Mouse (Mus musculus) urinary bladder, postnatal 10 days (tissue): ENCODE data around the gene Washc1.
A peak's percentile ranks its signal among the peaks of the same experiment; 100 is the strongest.
"Not testable (repeated sequence)": the region's sequence is repeated elsewhere in the genome, so short reads cannot be mapped to it uniquely, and the experiment has no call there.

Experiments
- DNase-seq: peaks from one replicate; pipeline ENCODE4 v3.0.0; 2022; ENCODE audit warnings: low spot score

Gene Washc1

DNA sequence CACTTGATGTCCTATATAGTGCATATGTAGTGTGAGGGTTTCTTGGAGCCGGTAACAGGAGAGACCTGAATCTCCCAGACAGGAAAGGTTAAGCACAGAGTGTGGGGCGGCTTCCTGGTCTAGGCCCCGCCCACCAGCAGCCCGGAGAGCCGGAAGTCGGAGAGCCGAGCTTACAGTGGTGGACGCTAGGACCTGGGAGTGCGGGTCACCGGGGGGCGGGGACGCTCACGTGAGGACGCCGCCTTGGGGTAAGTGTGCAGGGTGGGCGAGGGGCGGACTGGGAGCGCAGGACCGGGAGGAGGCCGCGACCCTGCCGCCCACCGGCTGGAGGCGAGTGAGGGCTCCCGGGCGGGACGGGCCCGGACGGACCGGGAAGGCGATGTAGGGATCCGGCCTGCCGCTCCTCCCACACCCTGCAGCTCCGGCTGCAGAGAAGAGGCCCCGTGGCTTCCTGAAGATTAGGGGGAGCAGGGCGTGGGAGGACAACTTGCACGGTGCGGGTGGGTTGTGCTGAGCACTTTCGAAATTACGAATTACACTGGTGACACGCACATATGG, at the start of gene Washc1:
Gene Washc1 (plus strand): TSS at position 144 of the 558 bp plus-strand sequence.
- peak; percentile 50 for DNase-seq

DNA sequence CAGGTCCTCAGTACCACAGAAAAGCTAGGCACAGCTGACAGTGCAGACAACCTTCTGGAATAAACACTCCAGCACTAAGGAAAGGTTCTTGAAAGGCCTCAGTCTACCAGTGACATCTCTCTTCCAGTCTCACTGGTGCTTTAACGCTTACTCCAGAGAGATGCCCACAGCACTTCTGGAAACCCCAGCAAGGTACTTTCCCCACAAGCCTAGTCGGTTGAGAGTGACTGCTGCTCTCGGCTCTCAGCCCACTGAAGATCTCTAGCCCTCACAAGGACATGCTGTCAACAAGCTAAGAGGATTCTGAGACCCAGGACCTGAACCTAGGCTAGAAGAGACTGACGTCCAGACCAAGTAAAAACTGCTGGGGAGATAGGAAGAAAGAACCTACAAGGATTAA, 46.2 kb upstream of the Washc1 start:
- DNase-seq = no peak

DNA sequence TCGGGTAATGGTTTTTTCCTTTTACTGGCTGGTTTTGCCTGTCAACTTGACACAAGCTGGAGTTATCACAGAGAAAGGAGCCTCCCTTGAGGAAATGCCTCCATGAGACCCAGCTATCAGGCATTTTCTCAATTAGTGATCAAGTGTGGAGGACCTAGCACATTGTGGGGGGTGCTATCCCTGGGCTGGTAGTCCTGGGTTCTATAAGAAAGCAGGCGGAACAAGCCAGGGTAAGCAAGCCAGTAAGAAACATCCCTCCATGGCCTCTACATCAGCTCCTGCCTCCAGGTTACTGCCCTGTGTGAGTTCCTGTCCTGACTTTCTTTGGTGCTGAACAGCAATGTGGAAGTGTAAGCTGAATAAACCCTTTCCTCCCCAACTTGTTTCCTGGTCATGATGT, 42.3 kb upstream of the Washc1 start:
- DNase-seq = not testable (repeated sequence)

DNA sequence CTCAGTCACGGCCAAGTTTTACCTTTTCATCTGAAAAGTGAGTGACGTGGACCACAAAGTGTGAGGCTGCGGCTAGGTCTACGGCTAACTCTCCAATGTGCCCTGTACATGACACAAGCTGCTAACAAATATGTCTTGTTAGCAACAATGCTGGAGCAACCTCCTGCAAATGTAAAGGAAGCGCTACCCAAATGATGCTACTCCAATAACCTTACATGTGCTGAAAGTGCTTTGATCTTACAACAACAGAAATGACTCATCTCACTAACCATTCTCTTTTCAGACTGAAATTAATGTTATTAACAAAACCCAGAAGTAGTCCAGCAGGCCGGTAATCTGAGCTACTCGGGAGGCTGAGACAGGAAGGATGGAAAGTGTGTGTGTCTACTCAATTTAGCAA, 37.4 kb upstream of the Washc1 start:
- DNase-seq = no peak

DNA sequence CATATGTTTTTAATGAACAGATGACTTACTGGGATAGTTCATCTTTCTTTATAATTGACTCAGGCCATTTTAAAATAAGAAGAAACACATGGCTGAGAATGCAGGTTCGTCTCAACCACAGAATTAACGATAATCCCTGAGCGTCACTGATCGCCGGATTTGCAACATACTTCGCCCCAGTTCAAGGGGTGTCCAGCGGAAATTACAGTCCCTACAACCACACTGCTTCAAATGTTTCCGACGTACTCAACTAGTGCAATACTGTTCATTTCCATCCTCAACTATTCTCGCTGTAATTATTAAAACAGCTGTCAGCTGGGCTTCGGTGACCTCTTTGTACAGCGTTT, 35.5 kb upstream of the Washc1 start:
- DNase-seq = no peak

DNA sequence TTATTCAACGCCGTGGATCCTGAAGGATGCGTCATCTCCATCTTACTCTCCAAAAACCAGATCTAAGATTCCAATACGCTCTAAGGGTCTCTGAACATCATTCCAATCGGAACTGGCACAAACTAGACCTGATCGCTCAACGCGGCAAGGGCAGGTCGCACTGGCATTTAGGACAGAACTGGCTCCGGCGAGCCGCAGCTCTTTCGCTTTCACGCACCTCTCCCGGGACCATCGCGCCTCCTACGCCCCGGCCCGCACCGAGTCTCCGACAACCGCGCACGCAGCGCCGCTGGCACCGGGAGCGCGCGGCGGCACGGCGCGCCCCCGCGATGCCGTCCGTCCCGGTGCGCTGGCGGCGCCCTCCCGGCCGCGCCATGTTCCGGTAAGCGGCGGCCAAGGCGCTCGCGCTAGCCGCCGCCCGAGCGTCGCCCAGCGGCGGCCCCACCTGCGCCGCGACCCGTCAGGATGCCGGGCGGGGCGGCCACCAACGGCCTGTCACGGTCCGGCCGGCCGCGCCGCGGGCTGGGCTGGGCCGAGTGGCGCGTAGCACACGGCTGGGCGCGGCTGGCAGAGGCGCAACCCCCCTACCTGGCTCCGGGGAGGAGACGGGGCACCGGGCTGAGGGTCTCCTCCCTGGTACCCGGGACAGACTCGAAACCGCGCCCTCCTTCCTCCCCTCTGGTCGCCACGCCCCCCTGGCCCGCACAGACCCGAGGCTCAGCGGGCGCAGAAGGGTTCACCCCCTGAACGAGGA, 35.0 kb upstream of the Washc1 start:
- no peak for DNase-seq

DNA sequence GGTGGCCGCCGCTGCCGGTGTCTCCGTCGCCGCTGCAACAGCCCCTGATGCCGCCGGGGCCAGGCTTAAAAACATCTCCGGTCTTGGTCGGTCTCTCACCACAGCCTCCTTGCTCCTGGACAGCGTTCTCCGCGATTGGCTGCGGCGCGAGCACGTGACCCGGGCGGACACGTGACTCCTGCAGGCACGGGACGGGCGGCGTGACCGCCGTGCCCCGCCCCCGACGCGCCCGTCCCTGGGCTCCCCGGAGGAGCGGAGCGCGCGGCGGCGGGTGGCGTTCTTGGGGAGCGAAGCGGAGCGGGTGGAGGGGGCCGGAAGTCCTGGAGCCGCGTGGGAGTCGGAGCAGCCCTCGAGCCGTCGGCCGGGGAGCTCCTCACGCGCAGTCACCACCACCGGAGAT, 34.4 kb upstream of the Washc1 start, which contains the start of gene Ankrd12:
Gene Ankrd12 (minus strand): TSS at position 156 of the 400 bp plus-strand sequence.
- DNase-seq = peak; percentile 85

DNA sequence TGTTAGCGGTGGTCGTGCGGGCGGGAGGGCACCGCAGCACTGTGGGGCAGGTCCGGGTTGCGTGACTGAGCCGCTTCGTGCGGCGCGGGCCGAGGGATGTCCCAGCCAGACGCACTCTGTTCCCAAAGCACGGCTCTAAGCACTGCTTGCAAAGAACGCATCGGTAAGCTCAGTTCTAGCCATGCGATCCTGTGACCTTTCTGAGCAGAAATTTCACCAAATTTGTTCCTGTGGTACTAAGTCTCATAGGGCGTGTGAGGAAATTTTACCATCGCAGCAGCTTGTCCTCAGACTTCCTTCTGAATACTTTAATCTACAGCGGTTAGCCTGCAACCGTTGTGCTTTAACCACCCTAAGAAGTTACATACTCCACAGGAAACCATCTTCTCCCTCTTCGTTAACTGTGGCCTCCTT, 33.9 kb upstream of the Washc1 start:
- no peak for DNase-seq

DNA sequence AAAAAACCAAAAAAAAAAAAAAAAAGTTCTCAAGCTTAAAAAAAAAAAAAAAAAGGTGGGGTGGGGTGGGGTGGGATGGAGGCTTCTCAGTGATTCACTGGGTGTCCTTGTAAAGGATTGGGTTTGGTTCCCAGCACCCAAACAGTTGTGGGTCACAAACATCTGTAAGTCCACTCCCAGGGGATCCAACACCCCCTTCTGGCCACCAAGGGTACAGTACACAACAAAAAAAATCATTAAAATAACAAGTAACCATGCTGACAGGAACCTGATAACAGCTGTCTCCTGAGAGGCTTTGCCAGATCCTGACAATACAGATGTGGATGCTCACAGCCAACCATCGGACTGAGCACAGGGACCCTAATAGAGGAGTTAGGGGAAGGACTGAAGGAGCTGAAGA, 26.9 kb upstream of the Washc1 start:
- no peak for DNase-seq

DNA sequence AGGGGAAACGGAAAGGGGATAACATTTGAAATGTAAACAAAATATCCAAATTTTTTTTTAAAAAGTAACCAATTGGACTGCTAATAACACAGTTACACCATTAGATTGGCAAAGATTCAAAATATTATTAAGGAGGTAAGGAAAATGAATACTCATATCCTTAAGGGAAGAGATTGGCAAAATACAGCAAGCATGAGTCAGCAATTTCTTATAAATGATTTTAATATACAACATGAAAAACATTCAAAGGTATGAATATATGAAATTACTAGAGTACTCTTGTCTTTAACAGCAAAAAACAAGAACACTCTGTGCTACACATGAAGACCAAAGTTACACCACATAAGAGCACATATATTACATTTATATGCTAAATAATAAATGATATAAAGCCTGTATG, 26.3 kb upstream of the Washc1 start:
- DNase-seq = no peak

DNA sequence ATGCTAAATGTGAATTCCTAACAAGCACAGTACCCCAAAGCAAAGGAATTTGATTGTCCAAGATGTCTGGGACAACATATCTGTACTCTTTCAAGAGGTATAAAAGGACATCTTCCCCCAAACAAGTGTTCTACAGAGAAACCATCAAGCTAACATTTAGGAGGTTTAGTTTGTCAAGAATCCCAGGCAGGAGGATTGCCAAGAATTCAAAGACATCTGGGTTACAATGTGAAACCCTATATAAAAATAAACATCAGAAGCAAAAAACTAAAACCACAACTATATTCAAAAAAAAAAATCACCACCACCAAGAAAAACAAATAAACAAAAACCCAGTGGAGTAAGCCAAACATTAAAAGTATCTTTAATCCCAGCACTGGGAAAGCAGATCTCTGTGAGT, 21.1 kb upstream of the Washc1 start:
- DNase-seq = no peak

DNA sequence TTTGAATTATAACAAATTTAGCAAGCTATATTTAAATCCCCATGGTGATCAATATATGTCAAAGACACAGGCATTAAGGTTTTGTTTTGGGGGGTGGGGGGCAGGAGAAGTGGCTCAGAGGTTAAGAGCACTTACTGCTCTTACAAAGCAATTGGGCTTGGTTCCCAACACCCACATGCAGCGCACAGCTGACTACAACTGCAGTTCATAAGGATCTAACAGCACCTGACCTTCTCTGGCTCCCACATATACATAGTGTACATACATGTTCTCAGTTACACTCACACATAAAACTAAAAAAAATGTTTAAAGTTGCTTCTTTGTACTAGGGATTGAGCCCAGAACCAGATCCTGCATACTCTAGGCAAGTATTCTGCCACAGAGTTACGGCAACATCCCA, 20.0 kb upstream of the Washc1 start:
- DNase-seq = no peak

DNA sequence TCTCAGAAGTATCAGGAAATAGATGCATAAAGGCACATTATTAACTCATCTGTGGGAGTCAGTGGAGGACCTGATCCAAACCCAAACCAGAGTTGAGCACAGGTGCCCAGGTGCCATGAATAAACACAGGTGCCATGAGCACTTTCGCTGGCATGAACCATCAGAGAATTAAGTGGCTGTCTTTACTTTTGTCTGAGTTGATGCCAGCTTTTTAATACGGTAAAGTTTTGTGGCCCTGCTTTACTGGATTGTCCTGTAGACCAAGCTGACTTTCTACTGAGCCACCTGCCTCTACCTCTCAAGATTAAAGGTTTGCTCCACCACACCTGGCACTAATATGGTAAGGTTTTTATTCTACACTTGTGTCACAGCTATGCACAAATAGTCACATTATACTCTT, 19.3 kb upstream of the Washc1 start:
- no peak for DNase-seq

DNA sequence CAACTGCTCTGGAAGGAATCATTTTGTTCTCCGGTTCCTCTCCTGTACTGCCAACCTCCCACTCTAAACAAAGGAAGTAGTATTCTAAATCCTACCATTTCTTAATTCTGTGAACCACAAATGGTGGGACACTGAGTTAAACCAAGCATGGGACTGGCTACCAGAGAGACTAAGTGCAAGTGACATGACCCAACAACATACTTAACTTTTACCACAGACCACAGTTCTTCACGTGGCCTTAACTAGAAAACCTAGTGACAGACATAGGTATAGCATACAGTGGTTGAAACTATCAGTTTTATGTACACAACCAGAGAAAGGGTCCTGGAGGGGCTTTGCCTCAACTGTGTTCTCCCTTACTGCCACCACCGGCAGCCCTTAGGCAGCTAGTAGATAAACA, 18.7 kb upstream of the Washc1 start:
- no peak for DNase-seq

DNA sequence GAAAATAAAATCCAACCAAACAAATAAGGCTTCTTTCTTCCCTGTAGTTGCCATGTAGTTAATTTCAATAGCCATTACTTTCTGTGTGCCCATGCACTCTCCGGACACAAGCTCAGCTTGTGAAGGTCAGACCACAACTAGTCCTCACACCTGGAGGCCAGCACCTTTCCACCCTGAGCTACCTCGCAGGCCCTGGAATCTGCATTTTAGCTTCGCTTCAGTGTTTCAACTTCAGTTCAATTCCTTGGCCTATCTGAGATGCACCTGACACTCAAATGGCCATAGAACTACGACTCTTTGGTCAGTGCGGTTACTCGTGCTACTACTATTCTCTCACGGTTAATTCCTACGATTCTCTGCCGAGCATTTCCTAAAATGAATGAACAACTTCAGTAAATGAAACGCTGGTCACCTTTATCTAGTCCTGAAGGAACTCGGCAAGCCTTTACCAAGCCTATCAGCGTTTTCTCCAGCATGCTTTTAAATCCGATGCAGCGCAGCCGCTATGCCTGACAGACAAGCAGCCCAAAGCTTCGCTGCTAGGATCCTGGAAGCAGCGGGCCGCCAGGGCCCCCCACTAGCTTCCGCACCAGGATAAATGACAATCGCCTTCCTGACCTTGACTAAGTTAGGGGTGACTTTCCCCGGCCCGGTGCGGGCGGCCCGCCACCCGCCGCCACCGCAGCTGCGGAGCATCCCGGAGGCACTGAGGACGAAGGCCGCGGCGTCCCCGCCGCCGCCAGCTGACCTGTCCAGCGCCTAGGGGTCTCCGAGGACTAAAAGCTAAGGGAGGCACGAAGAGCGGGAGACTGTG, 10.6 kb upstream of the Washc1 start:
- DNase-seq = no peak

DNA sequence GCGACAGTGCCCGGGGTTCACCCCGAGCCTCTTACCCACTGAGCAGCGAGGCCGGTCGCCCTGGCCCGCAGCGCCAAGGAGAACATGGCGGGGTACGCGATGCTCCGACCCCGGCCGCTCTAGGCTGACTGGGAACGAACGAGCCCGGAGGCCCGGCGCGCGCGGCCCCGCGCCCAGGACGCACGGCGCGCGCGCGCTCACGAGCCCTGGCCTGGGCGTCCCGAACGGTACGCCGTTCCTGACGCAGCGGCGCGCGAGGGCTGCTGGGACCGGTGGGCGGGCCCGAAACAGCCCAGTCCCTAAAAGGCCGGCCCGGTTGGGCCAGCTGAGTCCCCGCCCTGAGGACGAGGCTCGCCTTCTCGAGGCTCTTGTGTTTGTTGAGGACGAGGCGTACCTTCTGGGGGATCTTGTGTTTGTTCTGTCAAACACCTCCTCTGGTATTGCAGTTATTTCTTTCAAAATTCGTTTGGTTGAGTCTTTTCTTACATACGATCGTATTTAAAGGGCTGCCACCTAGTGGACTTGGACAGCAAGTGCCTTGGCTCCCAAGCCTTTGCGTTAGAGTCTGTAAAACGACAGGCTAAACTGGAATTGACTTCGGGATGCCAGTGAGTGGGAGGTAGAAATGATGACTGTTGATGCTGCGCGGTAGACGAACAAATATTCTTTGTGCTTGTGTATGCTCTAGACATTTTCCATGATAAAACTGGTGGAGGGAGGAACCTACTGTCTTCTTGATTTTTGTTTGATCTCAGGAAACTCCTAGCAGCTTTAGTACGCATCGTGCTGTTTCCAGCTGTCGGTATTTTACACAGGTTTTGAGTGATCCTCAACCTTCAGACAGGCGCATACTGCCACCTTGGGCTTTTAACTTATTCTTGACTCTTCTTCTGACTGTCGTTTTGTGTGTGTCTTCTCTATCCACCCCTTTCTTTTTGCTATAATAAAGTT, 9.7 kb upstream of the Washc1 start, which contains the start of gene Ndufv2:
Gene Ndufv2 (minus strand): TSS at position 180 of the 951 bp plus-strand sequence.
- peak; percentile 61 for DNase-seq

DNA sequence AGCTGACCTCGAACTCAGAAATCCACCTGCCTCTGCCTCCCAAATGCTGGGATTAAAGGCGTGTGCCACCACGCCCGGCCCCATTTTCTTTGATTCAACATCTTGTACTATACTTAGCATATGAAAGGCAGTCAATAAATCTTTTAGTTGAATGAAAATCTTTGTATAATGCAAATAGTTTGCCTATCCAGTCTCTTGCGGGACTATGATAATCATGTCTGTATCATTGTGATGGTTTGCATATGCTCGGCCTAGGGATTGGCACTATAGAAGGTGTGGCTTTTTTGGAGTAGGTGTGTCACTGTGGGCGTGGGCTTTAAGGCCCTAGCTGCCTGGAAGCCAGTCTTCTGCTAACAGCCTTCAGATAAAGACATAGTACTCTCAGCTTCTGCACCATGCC, 7.3 kb upstream of the Washc1 start:
- DNase-seq = no peak

DNA sequence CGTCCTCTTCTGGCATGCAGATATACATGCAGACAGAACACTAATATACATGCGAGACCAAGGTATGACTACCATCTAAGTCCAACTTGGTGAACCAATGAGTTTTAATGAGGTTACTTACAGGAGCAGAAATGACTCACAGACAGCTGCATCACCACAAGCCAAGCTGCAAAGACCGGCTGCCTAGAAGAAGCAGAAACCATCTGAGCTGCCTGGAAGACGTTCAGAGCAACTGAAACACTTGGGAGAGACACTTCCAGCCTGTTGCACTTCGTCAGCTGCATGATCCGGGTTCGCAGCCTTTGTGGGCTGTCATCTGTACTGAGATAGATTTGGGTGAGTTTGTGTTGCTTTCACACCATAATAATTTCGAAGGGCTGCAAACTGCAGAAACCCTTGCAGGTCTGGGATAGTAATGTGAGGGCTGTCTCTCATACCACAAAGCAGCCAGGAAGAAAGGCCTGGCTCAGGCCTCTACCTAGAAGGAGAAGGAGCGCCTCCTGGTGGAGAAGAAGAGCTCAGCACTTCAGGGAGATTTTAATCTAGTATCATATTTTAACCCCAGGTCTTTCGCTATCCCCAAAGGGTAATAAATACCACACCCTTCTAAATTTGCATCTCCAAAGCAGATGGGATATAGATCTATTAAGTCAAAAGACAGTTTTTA, 4.6 kb upstream of the Washc1 start:
- DNase-seq = no peak

DNA sequence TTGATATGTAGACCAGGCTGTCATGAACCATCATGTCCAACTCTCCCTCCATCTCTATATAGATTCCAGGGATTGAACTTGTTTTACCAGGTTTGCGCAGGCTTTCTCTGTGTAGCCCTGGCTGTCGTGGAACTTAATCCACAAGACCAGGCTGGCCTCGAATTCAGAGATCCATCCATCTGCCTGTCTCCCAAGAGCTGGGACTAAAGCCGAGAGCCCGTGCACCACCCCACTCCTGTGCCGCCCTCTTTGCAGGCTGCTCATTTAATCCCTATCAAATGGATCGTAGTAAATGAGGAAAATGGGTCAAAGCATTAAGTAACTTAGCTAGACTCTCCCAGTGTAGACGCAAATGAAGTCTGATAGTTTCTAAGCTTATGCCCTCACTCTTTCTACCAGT, 3.9 kb upstream of the Washc1 start:
- no peak for DNase-seq

DNA sequence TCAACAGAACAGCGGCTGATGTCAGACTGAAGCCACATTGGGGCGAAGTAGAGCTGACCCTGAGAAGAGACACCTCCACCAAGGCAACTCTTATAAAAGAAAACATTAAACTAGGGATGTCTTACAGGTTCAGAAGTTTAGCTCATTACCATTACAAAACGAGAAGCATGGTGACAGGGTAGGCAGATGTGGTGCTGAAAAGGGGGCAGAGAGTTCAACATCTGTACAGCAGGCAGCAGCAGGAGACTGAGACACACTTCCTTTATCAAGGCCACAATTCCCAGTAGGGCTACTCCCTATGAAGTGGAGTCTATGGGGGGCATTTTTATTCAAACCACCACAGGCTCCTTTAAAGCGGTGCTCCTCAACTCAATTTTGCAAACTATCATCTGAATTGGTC, 3.1 kb upstream of the Washc1 start:
- no peak for DNase-seq

DNA sequence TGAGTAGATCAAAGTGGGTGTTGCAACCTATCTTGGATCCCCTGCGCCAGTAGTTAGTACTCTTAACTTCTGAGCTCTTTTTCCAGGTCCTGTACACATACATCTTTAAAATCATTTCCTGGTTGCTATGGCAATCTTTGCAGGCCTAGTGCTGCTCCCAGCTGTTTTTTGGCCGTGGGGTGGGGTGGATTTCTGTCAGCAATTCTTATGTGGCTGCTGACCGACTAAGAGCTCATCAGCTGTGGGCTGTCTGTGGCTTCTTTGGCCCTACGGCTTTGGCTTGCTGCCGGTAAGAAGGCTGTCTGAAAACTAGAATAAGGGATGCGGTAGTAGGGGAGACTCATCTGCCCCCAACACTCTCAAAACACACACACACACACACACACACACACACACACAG, 599 bp upstream of the Washc1 start:
- no peak for DNase-seq
